Mouse (Mus musculus): Measurements from ENCODE around the gene Plekha6. TPM values are rescaled to one million over a fixed set of nuclear protein-coding genes. Genes with fewer than 3 reads are reported as not detected.

Gene Plekha6
- total RNA-seq, 2 experiments from 2014 or later, result 7.4 to 12.5 TPM

- intact Hi-C loops (cut with DNase I), result no loop called here
- Histone ChIP-seq H3K4me3 (no peak overlapping the region), H3K27ac (0 out of 2 replicates have a peak overlapping the region, but pooled peaks have one; percentile 12)
- no peak for TF ChIP-seq CTCF (IDR thresholded peaks at IDR 0.05)
- DNase-seq, result peak; percentile 12
Measured at GRCm38 (mm10) chr1:133212273-133212672, 48.3 kb downstream of the Plekha6 start.

DNA sequence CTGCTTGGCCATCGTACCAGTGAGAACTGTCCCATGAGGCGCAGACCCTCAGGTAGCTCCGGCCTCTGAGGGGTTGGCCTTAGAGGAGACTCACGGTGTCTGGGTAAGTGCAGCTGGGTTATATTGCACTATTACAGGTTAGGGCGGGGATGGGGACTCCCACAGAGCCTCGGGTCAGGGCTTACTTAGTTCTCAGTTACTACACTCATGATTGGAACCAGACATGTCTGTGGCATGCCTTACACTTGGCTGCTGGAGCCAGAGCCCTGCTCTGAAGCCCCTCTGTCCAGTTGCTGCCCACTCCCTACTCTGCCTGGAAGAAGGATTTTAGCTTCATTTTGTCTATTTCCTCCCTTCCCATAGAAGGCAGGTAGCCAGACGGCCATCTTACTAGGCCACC is 49.1 kb downstream of the Plekha6 start:
- Histone ChIP-seq H3K27ac (no peak overlapping the region), H3K4me3 (no peak overlapping the region)
- DNase-seq, result peak; percentile 11
- intact Hi-C loops (cut with DNase I), result no loop called here
- no peak for TF ChIP-seq CTCF (IDR thresholded peaks at IDR 0.05)

- Histone ChIP-seq H3K4me3 (no peak overlapping the region), H3K27ac (peak overlapping the region; percentile 25; the same call in 1 of the 2 replicates)
- intact Hi-C loops (cut with DNase I), result no loop called here
- TF ChIP-seq CTCF (IDR thresholded peaks at IDR 0.05), result no peak
- peak; percentile 21 for DNase-seq
Measured at GRCm38 (mm10) chr1:133213901-133214300, 49.9 kb downstream of the Plekha6 start.

DNA sequence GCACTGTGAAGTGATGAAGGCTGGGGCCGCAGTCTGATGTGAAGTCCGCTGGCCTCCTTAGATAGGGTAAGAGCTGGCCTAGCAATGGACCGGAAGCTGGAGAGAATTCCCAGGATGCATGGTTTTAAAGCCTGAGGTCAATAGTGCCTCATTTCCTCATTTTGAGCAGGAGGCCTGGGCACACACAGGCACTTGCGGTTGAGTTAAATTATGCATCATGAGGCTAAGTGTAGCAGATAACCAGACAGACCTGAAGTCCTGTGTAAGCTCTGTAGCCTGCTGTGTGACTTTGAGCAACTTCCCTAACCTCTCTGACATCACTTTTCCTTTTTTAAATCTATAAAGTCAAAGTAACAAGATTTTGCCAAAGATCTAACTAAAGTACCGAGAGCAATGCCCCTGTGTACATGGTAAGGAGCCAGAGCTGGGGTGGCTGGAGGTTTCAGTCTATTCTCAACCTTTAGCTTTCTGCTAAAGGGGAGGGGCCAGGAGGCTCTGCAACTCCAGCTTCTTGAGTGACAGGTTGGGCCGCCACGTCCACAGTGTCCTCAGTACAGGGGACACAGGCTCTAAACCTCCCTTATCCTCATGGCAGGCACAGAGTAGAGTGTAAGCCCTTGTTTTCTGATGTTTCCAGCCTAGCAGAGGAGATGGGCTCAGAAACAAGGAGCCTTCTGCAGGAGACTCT is 50.8 kb downstream of the Plekha6 start:
- H3K4me3 ChIP-seq, result no peak overlapping the region
- no peak overlapping the region for H3K27ac ChIP-seq
- intact Hi-C loops (cut with DNase I), result no loop called here
- peak; percentile 4 for DNase-seq
- no peak for TF ChIP-seq CTCF (IDR thresholded peaks at IDR 0.05)

DNA sequence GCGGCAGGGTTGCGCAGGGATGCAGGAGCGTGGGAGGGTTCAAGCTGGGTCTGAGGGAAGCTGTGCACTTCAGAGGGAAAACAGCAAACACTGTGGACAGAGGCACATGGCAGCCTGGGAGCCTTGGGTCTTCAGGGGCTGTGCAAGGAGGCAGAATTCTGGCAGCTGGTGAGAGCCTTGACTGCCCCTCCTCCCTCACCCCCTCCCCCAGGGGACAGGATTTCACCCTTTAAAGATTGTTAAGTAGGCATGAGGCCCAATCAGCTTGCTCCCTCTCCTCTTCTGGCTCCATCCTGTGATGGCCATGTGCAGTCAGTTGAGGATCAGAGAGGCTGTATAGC is 51.3 kb downstream of the Plekha6 start:
- no peak for DNase-seq
- no peak overlapping the region for H3K4me3 ChIP-seq
- intact Hi-C loops (cut with DNase I), result no loop called here
- H3K27ac ChIP-seq, result no peak overlapping the region
- no peak for TF ChIP-seq CTCF (IDR thresholded peaks at IDR 0.05)

DNA sequence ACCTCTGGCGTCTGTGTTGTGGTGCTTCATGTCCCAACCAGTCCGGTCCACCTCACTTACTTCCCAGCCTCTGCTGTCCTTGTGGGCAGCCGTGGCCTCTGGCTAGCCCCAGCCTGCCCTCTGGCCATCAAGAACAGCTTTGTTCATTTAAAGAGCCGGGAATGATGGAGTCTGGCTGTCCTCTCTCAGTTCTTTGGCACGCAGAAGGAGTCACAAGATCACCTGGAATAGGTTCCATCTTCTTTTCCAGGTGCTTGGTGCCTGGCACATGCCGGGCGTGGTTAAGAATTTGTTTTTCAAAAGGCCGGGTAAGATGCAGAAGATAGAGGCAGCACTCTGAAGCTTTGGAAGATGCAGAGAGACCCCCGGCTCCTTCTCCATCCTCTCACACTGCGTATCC is 51.7 kb downstream of the Plekha6 start:
- peak; percentile 12 for DNase-seq
- no peak overlapping the region for H3K27ac ChIP-seq
- intact Hi-C loops (cut with DNase I), result no loop called here
- no peak overlapping the region for H3K4me3 ChIP-seq
- no peak for TF ChIP-seq CTCF (IDR thresholded peaks at IDR 0.05)

GRCm38 (mm10) chr1:133217031-133217430 is 53.0 kb downstream of the Plekha6 start:
- intact Hi-C loops (cut with DNase I), result no loop called here
- H3K27ac ChIP-seq, result no peak overlapping the region
- no peak overlapping the region for H3K4me3 ChIP-seq
- TF ChIP-seq CTCF (IDR thresholded peaks at IDR 0.05), result no peak
- DNase-seq, result peak; percentile 3

DNA sequence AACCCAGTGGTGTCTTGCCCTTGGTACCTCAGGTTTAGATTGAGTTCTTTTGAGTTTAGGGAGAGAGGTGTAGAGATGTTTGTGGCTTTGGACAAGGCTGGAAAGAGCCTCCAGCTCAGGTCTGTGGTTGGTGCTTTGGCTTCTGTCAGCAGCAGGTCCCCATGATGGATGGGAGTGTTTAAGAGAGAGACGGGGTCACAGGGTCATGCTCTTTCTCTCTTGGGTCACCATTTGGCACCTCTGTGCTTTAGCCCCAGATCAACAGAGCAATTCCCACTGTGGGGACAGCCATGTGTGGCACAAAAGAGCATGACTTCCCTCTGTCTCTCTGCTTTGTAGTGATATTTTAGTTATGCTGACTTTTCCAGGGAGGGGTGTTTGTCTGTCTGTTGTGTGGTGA is 55.1 kb downstream of the Plekha6 start:
- no peak for DNase-seq
- no peak overlapping the region for H3K27ac ChIP-seq
- no peak for TF ChIP-seq CTCF (IDR thresholded peaks at IDR 0.05)
- no peak overlapping the region for H3K4me3 ChIP-seq
- intact Hi-C loops (cut with DNase I), result no loop called here

GRCm38 (mm10) chr1:133221459-133221858 is 57.4 kb downstream of the Plekha6 start:
- no peak for DNase-seq
- H3K4me3 ChIP-seq, result no peak overlapping the region
- TF ChIP-seq CTCF (IDR thresholded peaks at IDR 0.05), result no peak
- peak overlapping the region; percentile 76; the same call in 1 of the 2 replicates for H3K27ac ChIP-seq
- intact Hi-C loops (cut with DNase I), result no loop called here

- Histone ChIP-seq H3K4me3 (no peak overlapping the region), H3K27ac (peak overlapping the region; percentile 76)
- TF ChIP-seq CTCF (IDR thresholded peaks at IDR 0.05), result no peak
- peak; percentile 44 for DNase-seq
- intact Hi-C loops (cut with DNase I), result no loop called here
Measured at GRCm38 (mm10) chr1:133222445-133222995, 58.5 kb downstream of the Plekha6 start.

DNA sequence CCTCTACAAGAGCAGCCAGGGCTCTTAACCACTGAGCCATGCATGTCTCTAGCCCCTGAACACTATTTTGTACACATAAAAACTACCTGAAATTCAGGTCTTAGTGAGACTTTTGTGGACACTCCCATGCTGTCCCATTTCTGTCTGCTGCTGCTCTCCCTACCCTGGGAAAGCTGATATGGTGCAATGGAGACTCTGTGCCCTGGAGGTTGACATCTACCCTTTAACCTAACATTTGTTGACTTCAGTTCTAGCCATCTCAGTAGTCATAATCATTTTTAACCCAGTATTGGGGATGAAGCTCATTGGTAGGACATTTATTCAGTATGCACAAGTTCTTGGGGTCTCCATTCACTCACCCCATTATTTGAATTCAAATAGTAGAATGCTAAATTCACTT is 60.7 kb downstream of the Plekha6 start:
- peak; percentile 10 for DNase-seq
- intact Hi-C loops (cut with DNase I), result loop anchor here (5.0 kb wide), 2 partner anchors 38 to 83 kb away; partner anchors contain the start of gene Golt1a
- peak overlapping the region; percentile 89 for H3K27ac ChIP-seq
- no peak overlapping the region; the same call in 1 of the 2 replicates for H3K4me3 ChIP-seq
- TF ChIP-seq CTCF (IDR thresholded peaks at IDR 0.05), result no peak

GRCm38 (mm10) chr1:133225137-133225536 is 61.1 kb downstream of the Plekha6 start:
- TF ChIP-seq CTCF (IDR thresholded peaks at IDR 0.05), result no peak
- intact Hi-C loops (cut with DNase I), result loop anchor here (5.0 kb wide), 2 partner anchors 37 to 82 kb away; partner anchors contain the start of gene Golt1a

DNA sequence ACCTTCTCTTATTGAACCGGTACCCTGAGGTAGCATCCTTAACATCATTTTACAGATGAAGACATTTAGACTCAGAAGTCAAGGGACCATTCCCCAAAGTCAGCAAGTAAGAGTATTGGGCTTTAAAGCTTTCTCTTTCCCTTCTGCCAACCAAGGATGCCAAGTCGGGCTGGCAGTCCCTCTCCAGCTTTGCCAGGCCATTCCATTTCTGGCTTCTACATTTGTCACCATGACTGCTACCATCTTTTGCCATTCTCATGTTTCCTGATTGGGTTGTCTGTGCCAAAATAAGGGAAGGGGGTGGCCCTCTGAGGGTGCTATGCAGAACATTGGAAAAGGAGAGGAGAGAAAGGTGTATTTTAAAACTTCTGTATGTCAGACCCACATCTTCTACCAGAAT is 61.6 kb downstream of the Plekha6 start:
- intact Hi-C loops (cut with DNase I), result loop anchor here (5.0 kb wide), 2 partner anchors 37 to 82 kb away; partner anchors contain the start of gene Golt1a
- TF ChIP-seq CTCF (IDR thresholded peaks at IDR 0.05), result no peak
- H3K4me3 ChIP-seq, result peak overlapping the region; percentile 61
- peak overlapping the region; percentile 89 for H3K27ac ChIP-seq
- DNase-seq, result peak; percentile 68

More at GRCm38 (mm10) chr1:133225137-133225536, 61.1 kb downstream of the Plekha6 start:
- no peak overlapping the region; the same call in 1 of the 2 replicates for H3K4me3 ChIP-seq
- peak overlapping the region; percentile 89 for H3K27ac ChIP-seq
- peak; percentile 30 for DNase-seq

Data from gastrocnemius, adult 2 months (tissue).